Mouse (Mus musculus) erythroblast, embryonic 14.5 days (primary cell): Measurements from ENCODE around the gene Map4k3. TPM values are rescaled to one million over a fixed set of nuclear protein-coding genes. Genes with fewer than 3 reads are reported as not detected.
A peak's percentile ranks its signal among the peaks of the same experiment; 100 is the strongest.
"Not testable (repeated sequence)": the region's sequence is repeated elsewhere in the genome, so short reads cannot be mapped to it uniquely, and the experiment has no call there.

Experiments used
- H3K27me3 ChIP-seq: 2 replicates; pipeline ENCODE4 v1.6.1; 2012; ENCODE audit warnings: inconsistent platforms; ENCODE audit not compliant: control insufficient read depth
- H3K36me3 ChIP-seq: 2 replicates; pipeline ENCODE4 v1.6.1; 2012; ENCODE audit warnings: mild to moderate bottlenecking, inconsistent platforms; ENCODE audit not compliant: control insufficient read depth
- H3K4me1 ChIP-seq: 2 replicates; pipeline ENCODE4 v1.6.1; 2012; ENCODE audit warnings: inconsistent platforms; ENCODE audit not compliant: control insufficient read depth
- H3K4me3 ChIP-seq: replicated peaks from 2 replicates; pipeline ENCODE3; 2012; ENCODE audit warnings: moderate library complexity, mild to moderate bottlenecking, inconsistent platforms
- H3K9me3 ChIP-seq: 2 replicates; pipeline ENCODE4 v1.6.1; 2012; ENCODE audit warnings: low read length, inconsistent platforms, mixed read lengths; ENCODE audit not compliant: control insufficient read depth
- GATA1 ChIP-seq: IDR thresholded peaks from 2 replicates; pipeline ENCODE4 v1.6.1; 2012; ENCODE audit warnings: low read length, inconsistent platforms, mixed read lengths
- TAL1 ChIP-seq: IDR thresholded peaks from 3 replicates; pipeline ENCODE4 v1.6.1; 2012; ENCODE audit warnings: low read length, inconsistent platforms, mixed read lengths
- polyA plus RNA-seq: library from polyadenylated mRNA; stranded (reverse); fragments of >175 nt; gene quantifications from 2 replicates; pipeline ENCODE4 v1.2.3, GENCODE M21; 2012

Gene Map4k3
- polyA plus RNA-seq, 1 experiment = not detected

DNA sequence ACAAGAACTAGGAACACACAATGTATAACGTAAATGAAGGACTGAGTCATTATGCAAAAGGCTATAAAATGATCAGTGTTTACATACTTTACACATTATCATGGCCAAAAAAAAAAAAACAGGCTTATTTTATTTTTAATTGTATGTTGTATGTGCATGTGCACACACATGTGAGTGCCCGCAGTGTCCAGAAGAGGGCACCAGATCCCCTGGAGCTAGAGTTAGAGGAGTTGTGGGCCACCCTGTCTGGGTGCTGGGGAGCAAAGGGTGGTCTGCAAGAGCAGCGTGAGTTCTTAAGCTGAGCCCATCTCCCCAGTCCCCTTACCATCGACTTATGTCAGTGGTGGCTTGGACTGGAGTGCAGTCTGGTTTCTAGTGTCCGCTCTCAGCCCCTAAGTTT lies 170.8 kb downstream of the Map4k3 start:
- Histone ChIP-seq H3K4me1 (peaks cover 14% of the 10 kb centered on the region), H3K4me3 (no peak overlapping the region), H3K9me3 (no peaks in the 10 kb centered on the region), H3K36me3 (no peaks in the 10 kb centered on the region), H3K27me3 (no peaks in the 10 kb centered on the region)
- no peak for TF ChIP-seq TAL1
- no peak for TF ChIP-seq GATA1

DNA sequence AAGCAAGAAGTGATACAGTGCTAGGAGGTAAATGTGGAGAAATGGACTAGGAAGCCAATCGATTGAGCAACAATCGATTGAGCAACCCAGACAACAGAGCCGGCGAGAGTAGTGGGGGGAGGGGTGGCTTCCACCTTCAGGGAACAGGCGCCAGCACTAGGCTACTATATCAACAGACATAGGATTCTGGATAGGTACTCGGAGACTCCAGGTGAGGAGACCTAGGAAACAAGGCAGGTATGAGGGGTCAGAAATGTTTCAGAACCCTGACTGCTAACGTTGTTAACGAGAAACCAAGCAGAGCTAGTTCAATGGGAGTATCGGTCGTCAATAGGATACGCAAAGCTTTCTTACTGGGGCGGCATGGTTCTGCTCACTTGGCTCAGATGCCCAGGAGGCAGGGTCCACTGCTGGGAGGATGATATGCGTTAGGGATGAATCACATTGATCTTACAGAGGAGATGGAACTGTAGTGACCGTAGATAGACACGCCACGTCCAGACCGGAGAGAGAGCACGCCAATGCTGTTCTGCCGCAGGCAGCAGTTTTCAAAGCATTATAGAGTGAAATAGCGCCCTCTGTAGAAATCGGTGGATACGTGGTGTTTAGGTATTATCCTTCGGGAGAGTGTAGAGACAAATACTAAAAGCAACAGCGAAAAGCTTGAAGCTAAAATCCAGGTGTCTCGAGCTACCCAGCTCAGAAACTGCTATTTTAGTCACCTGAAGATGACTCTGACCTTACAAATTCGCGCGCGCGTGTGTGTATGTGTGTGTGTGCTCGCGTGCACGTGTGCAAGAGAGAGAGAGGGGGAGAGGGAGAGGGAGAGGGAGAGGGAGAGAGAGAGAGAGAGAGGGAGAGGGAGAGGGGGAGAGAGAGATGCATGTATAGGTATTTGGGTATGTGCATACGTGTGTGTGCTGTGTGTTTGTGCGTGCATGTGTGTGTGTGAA lies 174.7 kb downstream of the Map4k3 start:
- no peak for TF ChIP-seq GATA1
- no peaks in the 10 kb centered on the region for H3K27me3 ChIP-seq
- peak overlapping the region; percentile 79 for H3K4me3 ChIP-seq
- no peaks in the 10 kb centered on the region for H3K36me3 ChIP-seq
- H3K9me3 ChIP-seq = no peaks in the 10 kb centered on the region
- peaks cover 14% of the 10 kb centered on the region for H3K4me1 ChIP-seq

DNA sequence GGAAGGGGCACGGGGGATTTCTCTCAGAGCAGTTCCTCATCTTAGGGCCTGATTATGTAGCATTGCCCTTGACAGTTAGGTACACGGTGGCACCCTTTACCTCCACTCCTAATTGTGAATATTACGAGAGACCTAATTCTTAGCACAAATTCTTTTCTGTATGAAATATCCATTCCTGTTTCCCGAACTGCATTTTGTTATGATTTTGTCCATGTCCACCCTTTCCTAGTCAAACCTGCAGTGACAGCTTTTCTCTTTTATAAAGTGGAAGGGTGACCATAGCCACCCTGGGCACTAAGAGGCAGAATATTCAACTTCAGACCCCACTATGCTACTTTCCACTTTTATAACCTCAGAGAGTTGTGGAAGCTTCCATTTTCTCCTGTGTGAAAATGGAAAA lies 175.6 kb downstream of the Map4k3 start:
- Histone ChIP-seq H3K4me1 (peaks cover 14% of the 10 kb centered on the region), H3K36me3 (no peaks in the 10 kb centered on the region), H3K9me3 (no peaks in the 10 kb centered on the region), H3K27me3 (no peaks in the 10 kb centered on the region), H3K4me3 (peak overlapping the region; percentile 79)
- TF ChIP-seq GATA1 = no peak
- no peak for TF ChIP-seq TAL1

DNA sequence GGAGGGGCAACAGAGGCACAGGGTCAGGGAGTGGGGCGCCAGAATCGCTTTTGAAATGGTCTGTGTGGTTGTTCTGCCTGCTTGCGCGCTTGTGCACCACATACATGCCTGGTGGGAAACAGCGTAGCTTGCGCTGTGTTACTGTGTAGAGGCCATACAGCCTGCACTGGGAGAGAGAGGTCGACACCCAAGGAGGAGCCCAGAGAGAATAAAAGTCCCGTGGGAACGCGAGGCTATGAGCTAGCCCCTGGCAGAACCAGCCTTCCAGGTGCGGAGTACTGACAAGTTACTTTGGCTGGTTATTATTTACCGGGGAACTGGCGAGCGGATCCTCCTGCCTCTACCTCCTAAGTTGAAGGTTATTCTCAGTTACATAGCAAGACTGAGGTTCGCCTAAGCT lies 177.3 kb downstream of the Map4k3 start:
- H3K27me3 ChIP-seq = no peaks in the 10 kb centered on the region
- H3K36me3 ChIP-seq = no peaks in the 10 kb centered on the region
- TF ChIP-seq TAL1 (no peak), GATA1 (no peak)
- H3K4me1 ChIP-seq = peaks cover 14% of the 10 kb centered on the region
- no peaks in the 10 kb centered on the region for H3K9me3 ChIP-seq
- H3K4me3 ChIP-seq = no peak overlapping the region

GRCm38 (mm10) chr17:80546846-80547245 lies 181.4 kb downstream of the Map4k3 start:
- no peak for TF ChIP-seq GATA1
- Histone ChIP-seq H3K27me3 (no peaks in the 10 kb centered on the region), H3K4me3 (no peak overlapping the region), H3K36me3 (no peaks in the 10 kb centered on the region), H3K9me3 (no peaks in the 10 kb centered on the region), H3K4me1 (no peaks in the 10 kb centered on the region)

DNA sequence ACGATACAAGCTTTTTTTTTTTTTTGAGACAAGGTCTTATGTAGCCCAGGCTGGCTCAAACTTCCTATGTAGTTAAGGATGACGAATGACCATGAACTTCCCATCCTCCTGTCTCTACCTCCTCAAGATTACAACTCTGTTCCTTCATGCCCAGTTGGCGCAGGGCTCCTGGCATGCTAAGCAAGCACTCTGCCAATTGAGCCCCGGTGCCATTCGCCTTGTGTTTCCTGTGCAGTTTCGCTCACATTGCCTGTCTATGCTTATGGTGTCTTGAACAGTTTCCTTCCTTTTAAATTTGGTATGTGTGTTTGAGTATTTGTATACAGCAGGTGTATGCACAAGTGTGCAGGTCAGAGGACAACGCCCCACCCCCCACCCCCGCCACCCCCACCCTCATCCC lies 182.1 kb downstream of the Map4k3 start:
- Histone ChIP-seq H3K27me3 (no peaks in the 10 kb centered on the region), H3K4me3 (no peak overlapping the region), H3K4me1 (no peaks in the 10 kb centered on the region), H3K9me3 (no peaks in the 10 kb centered on the region), H3K36me3 (no peaks in the 10 kb centered on the region)
- TF ChIP-seq TAL1 = no peak
- no peak for TF ChIP-seq GATA1

DNA sequence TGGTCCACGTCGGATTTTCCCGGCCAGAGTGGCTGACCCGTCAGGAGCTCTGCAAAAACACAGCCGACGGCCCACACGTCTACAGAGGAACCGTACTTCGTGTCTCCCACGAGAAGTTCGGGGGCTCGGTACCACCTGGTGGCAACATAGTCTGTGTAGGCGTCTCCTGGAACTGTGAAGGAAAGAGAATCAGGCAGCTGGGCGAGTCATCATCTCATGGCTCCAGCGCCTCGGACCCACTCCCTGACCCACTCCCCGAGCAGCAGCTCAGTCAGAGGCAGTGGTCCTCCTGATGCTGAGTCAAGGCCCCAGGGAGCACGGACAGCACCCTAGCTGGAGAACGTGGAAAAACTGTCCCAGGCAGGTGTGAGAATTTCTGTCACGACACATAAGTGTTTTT lies 184.6 kb downstream of the Map4k3 start:
- Histone ChIP-seq H3K9me3 (no peaks in the 10 kb centered on the region), H3K36me3 (no peaks in the 10 kb centered on the region), H3K4me1 (no peaks in the 10 kb centered on the region), H3K27me3 (no peaks in the 10 kb centered on the region), H3K4me3 (no peak overlapping the region)
- TF ChIP-seq TAL1 = no peak
- TF ChIP-seq GATA1 = no peak

GRCm38 (mm10) chr17:80537136-80537535 lies 191.1 kb downstream of the Map4k3 start:
- Histone ChIP-seq H3K4me3 (no peak overlapping the region), H3K9me3 (no peaks in the 10 kb centered on the region), H3K27me3 (no peaks in the 10 kb centered on the region), H3K4me1 (no peaks in the 10 kb centered on the region), H3K36me3 (no peaks in the 10 kb centered on the region)
- TF ChIP-seq TAL1 = no peak

- H3K4me1 ChIP-seq = no peaks in the 10 kb centered on the region
- TF ChIP-seq TAL1 (no peak), GATA1 (no peak)
- H3K36me3 ChIP-seq = no peaks in the 10 kb centered on the region
- no peaks in the 10 kb centered on the region for H3K9me3 ChIP-seq
- H3K4me3 ChIP-seq = no peak overlapping the region
- no peaks in the 10 kb centered on the region for H3K27me3 ChIP-seq
Measured at GRCm38 (mm10) chr17:80535633-80536032, 192.7 kb downstream of the Map4k3 start.

DNA sequence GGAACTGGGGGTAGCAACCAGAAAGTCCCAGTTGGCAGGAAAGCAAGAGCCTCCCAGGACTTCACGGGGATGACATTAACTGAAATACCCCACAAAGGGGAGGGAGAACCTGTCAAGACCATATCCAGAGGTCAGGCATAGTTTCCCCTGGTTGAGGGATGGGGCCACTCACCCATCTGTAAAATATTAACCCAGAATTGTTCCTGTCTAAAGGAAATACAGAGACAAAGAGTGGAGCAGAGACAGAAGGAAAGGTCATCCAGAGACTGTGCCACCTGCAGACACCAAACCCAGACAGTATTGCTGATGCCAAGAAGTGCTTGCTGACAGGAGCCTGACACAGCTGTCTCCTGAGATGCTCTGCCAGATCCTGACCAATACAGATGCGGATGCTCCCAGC lies 196.9 kb downstream of the Map4k3 start:
- not testable (repeated sequence) for H3K27me3 ChIP-seq, H3K36me3 ChIP-seq, H3K4me1 ChIP-seq

More for the DNA sequence above, 196.9 kb downstream of the Map4k3 start:
- not testable (repeated sequence) for H3K4me3 ChIP-seq, H3K9me3 ChIP-seq

Other genes starting within 250 kb of the Map4k3 start
- 0.04 and 0.06 TPM in 2 replicates for gene Sos1, start 248.0 kb downstream of the Map4k3 start, polyA plus RNA-seq
- gene Cdkl4, start 150.7 kb downstream of the Map4k3 start, polyA plus RNA-seq = not detected in 2 replicates
- not detected in 2 replicates for gene Tmem178, start 216.1 kb upstream of the Map4k3 start, polyA plus RNA-seq